Mouse (Mus musculus) forebrain, embryonic 14.5 days (tissue): ENCODE results near the gene Gdpd1. TPM values are rescaled to one million over a fixed set of nuclear protein-coding genes. Genes with fewer than 3 reads are reported as not detected.
A peak's percentile ranks its signal among the peaks of the same experiment; 100 is the strongest.

Experiments
- ATAC-seq: fragments of 200-750 bp; cut with Nextera tagmentation; 2 replicates; pipeline ENCODE4 v1.8.0; 2017; ENCODE audit warnings: mild to moderate bottlenecking, moderate library complexity
- DNase-seq: peaks from one replicate; pipeline ENCODE4 v3.0.0-alpha.2; 2015; ENCODE audit warnings: low spot score
- H3K27ac ChIP-seq: fragments of 300-500 bp; sonication (generic); 2 replicates; pipeline ENCODE4 v1.5.1; 2014; ENCODE audit warnings: low read depth, mild to moderate bottlenecking, control low read depth, low read length, moderate library complexity
- H3K27me3 ChIP-seq: fragments of 300-500 bp; sonication (generic); replicated peaks from 2 replicates; pipeline ENCODE4 v1.6.1; 2014; ENCODE audit warnings: low read length, control low read depth, mixed read lengths; ENCODE audit not compliant: control insufficient read depth, insufficient read depth
- H3K36me3 ChIP-seq: fragments of 300-500 bp; sonication (generic); 2 replicates; pipeline ENCODE4 v1.6.1; 2014; ENCODE audit warnings: low read length, control low read depth; ENCODE audit not compliant: control insufficient read depth, insufficient read depth
- H3K4me1 ChIP-seq: fragments of 300-500 bp; sonication (generic); 2 replicates; pipeline ENCODE4 v1.6.1; 2014; ENCODE audit warnings: antibody characterized with exemption, low read length, control low read depth; ENCODE audit not compliant: control insufficient read depth, insufficient read depth
- H3K4me2 ChIP-seq: fragments of 300-500 bp; sonication (generic); 2 replicates; pipeline ENCODE4 v1.6.1; 2014; ENCODE audit warnings: mild to moderate bottlenecking, control low read depth, low read length
- H3K4me3 ChIP-seq: fragments of 300-500 bp; sonication (generic); 2 replicates; pipeline ENCODE4 v1.5.1; 2014; ENCODE audit warnings: low read depth, low read length, control low read depth
- H3K9ac ChIP-seq: fragments of 300-500 bp; sonication (generic); 2 replicates; pipeline ENCODE4 v1.6.1; 2014; ENCODE audit warnings: mild to moderate bottlenecking, low read length, control low read depth, moderate library complexity
- H3K9me3 ChIP-seq: fragments of 300-500 bp; sonication (generic); replicated peaks from 2 replicates; pipeline ENCODE4 v1.6.1; 2016; ENCODE audit warnings: low read length, control low read depth, mixed read lengths; ENCODE audit not compliant: control insufficient read depth
- WGBS: fragments of 180-500 bp; shearing (Covaris S2); extraction: QIAGEN DNeasy Blood & Tissue Kit; methylation state at CpG from one replicate; pipeline ENCODE4 v1.1.7; 2014; 5-methylcytosine and 5-hydroxymethylcytosine counted together
- polyA plus RNA-seq: library from polyadenylated mRNA; unstranded; fragments of >200 nt; fragmentation: Nextera tagmentation; extraction: Ambion mirVana; gene quantifications from 2 replicates; pipeline ENCODE4 v1.2.1, GENCODE M21; 2014

Gene Gdpd1
- 188 and 197 TPM in 2 replicates for polyA plus RNA-seq

GRCm38 (mm10) chr11:87073866-87074440, at the start of gene Gdpd1:
Gene Gdpd1 (minus strand): TSS chr11:87074062.
- peak within 1 kb of the TSS; percentile 97 for H3K9ac ChIP-seq
- no peaks in the 10 kb centered on the region for H3K9me3 ChIP-seq
- peak within 1 kb of the TSS; percentile 63 for H3K4me2 ChIP-seq
- H3K4me1 ChIP-seq: peaks cover 21% of the 10 kb centered on the region
- H3K27me3 ChIP-seq: no peaks in the 10 kb centered on the region
- H3K36me3 ChIP-seq: peaks cover 22% of the 10 kb centered on the region
- H3K4me3 ChIP-seq: peak within 1 kb of the TSS; percentile 79
- peak within 1 kb of the TSS; percentile 99 for H3K27ac ChIP-seq
- ATAC-seq (peak; percentile 97), DNase-seq (peak; percentile 98)
- under 1% methylated on average over 43 of the region's 43 CpGs for WGBS

GRCm38 (mm10) chr11:87121864-87122263, 48.0 kb upstream of the Gdpd1 start:
- ATAC-seq (no peak), DNase-seq (no peak)
- 0 out of 2 replicates have a peak, but pooled peaks cover 3% of the 10 kb centered on the region for H3K4me1 ChIP-seq
- WGBS: 77% methylated on average over 8 of the region's 8 CpGs
- H3K27me3 ChIP-seq: no peaks in the 10 kb centered on the region
- H3K27ac ChIP-seq: no peak overlapping the region
- no peaks in the 10 kb centered on the region for H3K9me3 ChIP-seq
- no peak overlapping the region for H3K4me2 ChIP-seq
- H3K4me3 ChIP-seq: no peak overlapping the region
- no peak overlapping the region for H3K9ac ChIP-seq
- peaks cover 68% of the 10 kb centered on the region for H3K36me3 ChIP-seq

DNA sequence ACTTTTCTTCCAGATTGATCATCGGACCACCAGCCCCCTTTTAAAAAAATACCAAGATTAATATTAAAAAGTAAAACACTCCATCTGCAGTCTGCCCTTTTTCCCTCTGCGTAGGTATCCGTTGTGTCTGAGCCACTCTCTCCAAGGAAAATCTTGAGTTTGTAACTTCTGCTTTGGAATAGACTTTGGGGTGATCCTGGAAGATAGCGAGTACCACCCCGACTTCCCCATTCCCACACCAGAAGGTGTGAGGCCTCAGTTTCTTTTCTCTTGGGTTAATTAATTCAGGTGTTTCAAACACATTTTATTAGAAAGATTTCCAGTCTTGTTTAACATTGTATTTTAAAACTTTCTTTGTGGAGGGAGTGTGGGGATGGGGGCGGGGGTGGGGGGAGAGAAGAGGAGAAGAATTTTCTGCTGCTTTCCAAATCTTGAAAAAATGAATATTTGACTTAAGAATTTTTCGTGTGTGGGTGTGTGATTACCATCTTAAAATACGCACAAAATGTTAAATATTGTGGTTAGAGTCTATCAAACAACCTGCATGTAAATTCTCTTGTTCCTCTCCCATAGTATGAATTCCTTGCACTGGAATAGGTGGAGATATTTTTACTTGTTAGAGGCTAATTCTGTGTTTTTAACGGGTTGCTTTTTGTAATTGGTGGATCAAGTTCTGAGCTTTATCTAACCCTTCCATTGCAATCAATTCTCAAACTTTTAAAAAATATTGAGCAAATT, 36.5 kb upstream of the Gdpd1 start:
- no peaks in the 10 kb centered on the region for H3K27me3 ChIP-seq
- H3K27ac ChIP-seq: peak overlapping the region; percentile 94
- ATAC-seq: no peak
- 4% methylated on average over 9 of the region's 9 CpGs for WGBS
- DNase-seq: peak; percentile 13
- H3K36me3 ChIP-seq: peaks cover 36% of the 10 kb centered on the region
- H3K4me3 ChIP-seq: peak overlapping the region; percentile 98
- no peaks in the 10 kb centered on the region for H3K9me3 ChIP-seq
- H3K4me2 ChIP-seq: peak overlapping the region; percentile 50
- peak overlapping the region; percentile 99 for H3K9ac ChIP-seq
- H3K4me1 ChIP-seq: peaks cover 19% of the 10 kb centered on the region

- Histone ChIP-seq H3K27me3 (no peaks in the 10 kb centered on the region), H3K27ac (peak overlapping the region; percentile 94), H3K4me1 (peaks cover 19% of the 10 kb centered on the region), H3K9ac (peak overlapping the region; percentile 99), H3K9me3 (no peaks in the 10 kb centered on the region), H3K36me3 (peaks cover 36% of the 10 kb centered on the region), H3K4me2 (peak overlapping the region; percentile 50), H3K4me3 (peak overlapping the region; percentile 98)
- WGBS: under 1% methylated on average over 42 of the region's 42 CpGs
- no peak for ATAC-seq
- peak; percentile 46 for DNase-seq
These were observed 35.8 kb upstream of the Gdpd1 start for GRCm38 (mm10) chr11:87109519-87110171.

DNA sequence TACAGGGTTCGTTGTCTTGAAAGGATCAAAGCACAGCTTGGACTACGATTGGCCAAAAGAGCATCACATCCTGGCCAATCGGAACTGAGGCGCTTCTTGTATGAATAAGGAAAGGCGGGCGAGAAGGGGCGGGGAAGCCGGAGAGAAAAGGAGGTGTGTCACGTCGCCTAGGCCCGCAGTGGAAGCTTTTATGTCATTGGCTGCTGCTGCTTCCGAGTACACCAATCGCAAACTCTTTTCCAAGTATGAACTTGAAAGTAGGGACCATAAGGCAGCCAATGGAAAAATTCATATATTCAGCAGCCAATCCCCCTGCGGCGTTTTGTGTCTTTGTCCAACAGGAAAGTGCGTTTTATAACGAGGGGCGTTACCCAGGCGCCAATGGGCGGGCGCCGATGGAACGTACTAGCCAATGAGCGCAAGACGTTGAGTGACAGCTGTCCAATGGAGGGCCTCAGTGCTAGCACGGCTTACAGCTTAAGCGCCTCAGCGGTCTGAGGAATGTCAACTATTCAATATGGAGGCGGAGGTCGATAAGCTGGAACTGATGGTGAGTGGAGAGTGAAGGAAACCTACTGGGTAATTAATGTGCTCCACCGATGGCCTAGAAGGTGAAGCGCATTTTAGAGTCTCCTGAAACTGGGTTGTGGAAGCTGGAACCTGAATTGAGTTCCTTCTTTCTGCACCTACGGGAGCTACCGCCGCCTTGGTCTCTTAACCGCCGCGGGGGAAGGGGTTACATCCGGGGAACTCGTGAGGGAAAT, 35.1 kb upstream of the Gdpd1 start, which contains the start of gene Ska2:
Ska2 (plus strand) TSS at position 480 of the 764 bp plus-strand sequence.
- Histone ChIP-seq H3K27ac (peak within 1 kb of the TSS; percentile 94), H3K9ac (peak within 1 kb of the TSS; percentile 99), H3K36me3 (peaks cover 37% of the 10 kb centered on the region), H3K4me1 (peaks cover 19% of the 10 kb centered on the region), H3K27me3 (no peaks in the 10 kb centered on the region), H3K4me3 (peak within 1 kb of the TSS; percentile 98), H3K4me2 (peak within 1 kb of the TSS; percentile 61), H3K9me3 (no peaks in the 10 kb centered on the region)
- DNase-seq (peak; percentile 100), ATAC-seq (peak; percentile 99)
- WGBS: under 1% methylated on average over 40 of the region's 40 CpGs

- Histone ChIP-seq H3K4me2 (peak within 1 kb of the TSS; percentile 61), H3K9ac (peak within 1 kb of the TSS; percentile 99), H3K9me3 (no peaks in the 10 kb centered on the region), H3K27me3 (no peaks in the 10 kb centered on the region), H3K27ac (peak within 1 kb of the TSS; percentile 94), H3K4me1 (peaks cover 19% of the 10 kb centered on the region), H3K4me3 (peak within 1 kb of the TSS; percentile 98), H3K36me3 (peaks cover 36% of the 10 kb centered on the region)
- no peak for DNase-seq
- no peak for ATAC-seq
- under 1% methylated on average over 14 of the region's 14 CpGs for WGBS
These were observed 34.5 kb upstream of the Gdpd1 start, which contains the start of gene Prr11 for GRCm38 (mm10) chr11:87108409-87108754. Gene Prr11 (minus strand): TSS chr11:87108708.

DNA sequence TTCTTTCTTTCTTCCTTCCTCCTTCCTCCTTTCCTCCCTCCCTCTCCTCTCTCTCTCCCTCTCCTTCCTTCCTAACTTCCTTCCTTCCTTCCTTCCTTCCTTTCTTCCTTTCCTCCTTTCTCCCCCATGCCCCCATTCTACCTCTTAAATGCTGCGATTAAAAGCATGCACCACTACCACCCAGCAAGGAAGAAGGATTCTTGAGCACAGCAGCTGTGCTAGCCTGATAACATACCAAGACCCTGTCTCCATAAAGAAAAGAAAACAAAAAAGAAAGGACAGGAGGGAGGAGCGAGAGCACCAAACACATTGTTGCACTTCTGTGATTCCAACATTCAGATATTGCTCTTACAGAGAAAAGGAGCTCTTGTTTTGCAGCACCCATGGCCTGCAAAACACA, 13.3 kb upstream of the Gdpd1 start:
- DNase-seq: no peak
- Histone ChIP-seq H3K4me2 (peak overlapping the region; percentile 79), H3K27me3 (no peaks in the 10 kb centered on the region), H3K27ac (no peak overlapping the region), H3K9me3 (no peaks in the 10 kb centered on the region), H3K36me3 (peaks cover 41% of the 10 kb centered on the region), H3K4me1 (peaks cover 16% of the 10 kb centered on the region), H3K4me3 (peak overlapping the region; percentile 91), H3K9ac (peak overlapping the region; percentile 80)
- 59% methylated on average over 2 of the region's 2 CpGs for whole genome bisulfite sequencing
- no peak for ATAC-seq

DNA sequence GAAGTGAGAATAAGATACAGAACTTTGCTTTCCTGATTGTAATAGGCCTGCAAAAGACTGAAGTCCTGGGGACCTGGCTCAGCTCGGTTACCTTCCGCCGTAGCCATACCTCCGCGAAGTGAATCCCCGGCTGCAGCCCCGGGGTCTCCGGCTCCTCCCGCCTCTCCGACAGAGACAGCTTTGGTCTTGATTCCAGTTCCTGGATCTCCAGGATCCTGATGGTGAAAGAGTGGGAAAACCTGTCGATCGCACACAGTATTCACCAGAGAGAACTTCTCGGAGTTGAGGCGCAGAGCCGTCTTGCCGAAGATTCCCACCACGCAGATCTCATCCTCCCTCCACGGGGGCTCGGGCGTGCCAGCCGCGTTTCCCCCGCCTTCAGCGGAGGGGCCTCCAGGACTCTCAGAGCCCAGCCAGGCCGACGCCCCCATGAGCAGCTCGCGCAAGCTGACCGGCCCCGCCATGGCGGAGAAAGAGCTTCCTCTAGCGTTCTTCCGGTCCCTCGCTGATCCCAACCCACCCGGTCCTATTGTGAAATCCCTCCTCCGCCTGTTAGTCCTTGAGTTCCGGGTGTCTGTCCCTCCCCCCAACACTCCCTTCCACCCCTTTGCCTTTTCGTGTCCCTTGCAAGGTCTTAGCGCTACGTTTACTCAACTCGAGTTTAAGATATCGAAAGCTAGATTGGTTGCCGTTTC, 12.6 kb upstream of the Gdpd1 start, which contains the start of gene Smg8:
Smg8 (minus strand) TSS at position 485 of the 695 bp plus-strand sequence.
- WGBS: under 1% methylated on average over 43 of the region's 43 CpGs

More for the DNA sequence above, 12.6 kb upstream of the Gdpd1 start, which contains the start of gene Smg8:
- peak; percentile 91 for DNase-seq
- peak within 1 kb of the TSS; percentile 79 for H3K4me2 ChIP-seq
- H3K4me3 ChIP-seq: peak within 1 kb of the TSS; percentile 91
- peaks cover 42% of the 10 kb centered on the region for H3K36me3 ChIP-seq
- H3K4me1 ChIP-seq: peaks cover 16% of the 10 kb centered on the region
- no peaks in the 10 kb centered on the region for H3K27me3 ChIP-seq
- peak; percentile 95 for ATAC-seq
- peak within 1 kb of the TSS; percentile 80 for H3K9ac ChIP-seq
- no peaks in the 10 kb centered on the region for H3K9me3 ChIP-seq
- H3K27ac ChIP-seq: peak within 1 kb of the TSS; percentile 31; the same call in 1 of the 2 replicates
